Mouse (Mus musculus) C2C12 (cell line): ENCODE measurements around the gene Cmss1.

Experiments
- CEBPB ChIP-seq: IDR thresholded peaks from one replicate; pipeline ENCODE4 v1.6.1; 2011; ENCODE audit warnings: low read depth, mild to moderate bottlenecking, control low read depth, moderate library complexity
- CTCF ChIP-seq: IDR thresholded peaks from one replicate; pipeline ENCODE4 v1.5.1; 2011; ENCODE audit not compliant: control insufficient read depth, insufficient read depth, insufficient read length
- MAX ChIP-seq: IDR thresholded peaks from one replicate; pipeline ENCODE4 v1.6.1; 2011; ENCODE audit warnings: mild to moderate bottlenecking, control low read depth
- MYOG ChIP-seq: IDR thresholded peaks from one replicate; pipeline ENCODE4 v1.6.1; 2011; ENCODE audit not compliant: control insufficient read depth, insufficient read length; ENCODE audit errors: extremely low read depth
- USF1 ChIP-seq: IDR thresholded peaks from one replicate; pipeline ENCODE4 v1.6.1; 2011; ENCODE audit warnings: low read depth, mild to moderate bottlenecking, control low read depth, moderate library complexity

GRCm38 (mm10) chr16:57543243-57543642 lies 63.4 kb downstream of the Cmss1 start:
- TF ChIP-seq CTCF, result no peak
- no peak for TF ChIP-seq USF1
- TF ChIP-seq MAX, result no peak
- no peak for TF ChIP-seq CEBPB
- no peak for TF ChIP-seq MYOG
